Mouse (Mus musculus): Measurements from ENCODE around the gene Ccdc50.

Gene Ccdc50

DNA sequence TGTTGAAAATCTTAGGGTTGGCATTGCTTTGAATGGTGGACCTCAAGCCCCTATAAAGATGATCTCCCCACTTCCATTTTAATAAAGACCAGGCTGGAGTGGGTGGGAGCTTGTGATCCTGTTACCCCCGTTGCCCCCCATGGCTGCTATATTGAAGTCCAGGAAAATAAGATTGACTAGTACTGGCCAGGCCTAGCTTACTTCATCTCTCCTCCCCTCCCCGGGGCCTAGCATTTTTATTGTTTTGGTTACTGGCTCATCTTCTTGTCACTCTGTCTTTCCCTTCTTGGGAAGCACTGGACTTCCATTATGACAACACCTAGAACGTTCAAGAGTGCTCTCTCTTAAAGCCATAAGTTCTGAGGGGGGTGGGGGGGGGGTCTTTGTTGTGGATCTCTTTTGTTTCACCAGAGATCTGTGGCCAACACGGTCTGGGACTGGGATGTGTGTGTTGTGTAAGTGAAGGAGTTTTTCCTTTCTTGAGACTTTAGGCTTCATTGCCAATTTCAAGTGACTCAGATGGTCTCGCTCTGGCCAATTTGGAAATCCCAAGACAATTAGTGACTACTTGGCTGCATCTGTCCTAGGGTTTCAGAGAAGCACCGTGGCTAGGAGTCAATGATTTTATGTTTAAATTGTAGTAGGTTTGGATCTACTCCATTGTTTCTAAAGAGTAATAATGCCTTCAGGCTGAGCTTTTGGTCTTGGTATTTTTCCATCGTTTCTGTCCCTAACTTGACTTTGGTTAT is 1.0 kb downstream of the Ccdc50 start:
- in situ Hi-C loops (cut with MboI; ENCODE audit: low pct_unique_long_range_greater_than_20kb in 1 of 2, low sequenced_read_pairs in 2 of 2, unreplicated experiment in 1 of 2) = no loop called here

DNA sequence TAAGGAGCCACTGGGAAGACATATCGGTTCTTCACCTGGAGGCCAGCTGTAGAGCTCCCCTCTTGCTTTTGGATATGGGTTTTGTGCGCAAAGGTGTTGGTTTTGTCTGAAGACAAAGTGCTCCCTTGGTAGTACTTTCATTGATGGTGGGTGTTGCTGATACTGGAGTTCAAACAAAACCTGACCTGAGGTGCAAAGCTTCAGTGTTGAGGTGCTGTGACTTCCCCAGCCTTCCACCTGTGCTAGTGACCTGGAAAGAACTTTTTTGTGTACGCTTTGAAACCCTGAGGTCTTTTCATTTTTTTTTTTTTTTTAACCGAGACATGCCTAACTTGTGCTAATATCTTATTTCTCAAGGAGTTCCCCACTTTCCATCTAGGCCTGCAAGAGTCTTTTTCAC is 1.6 kb downstream of the Ccdc50 start:
- in situ Hi-C loops (cut with MboI; ENCODE audit: low pct_unique_long_range_greater_than_20kb in 1 of 2, low sequenced_read_pairs in 2 of 2, unreplicated experiment in 1 of 2) = no loop called here

DNA sequence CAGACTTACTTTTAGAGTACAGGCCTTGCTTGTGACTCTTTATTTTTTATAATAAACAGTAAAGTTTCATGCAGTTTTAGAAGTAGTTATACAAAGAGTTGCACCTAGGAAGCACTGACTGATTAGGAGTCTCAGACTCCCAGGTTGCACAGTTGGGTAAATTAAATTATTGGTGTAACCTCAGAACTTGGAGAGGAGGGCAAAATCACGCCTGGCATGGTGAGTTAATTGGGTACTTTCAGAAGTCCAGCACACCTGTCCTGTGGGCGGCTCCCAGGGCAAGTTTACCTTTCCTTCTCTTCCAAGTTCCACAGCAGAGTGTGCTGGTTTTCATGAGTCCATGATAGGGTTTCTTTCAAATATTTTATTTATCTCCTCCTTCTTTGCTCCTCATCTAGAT is 3.2 kb downstream of the Ccdc50 start:
- in situ Hi-C loops (cut with MboI; ENCODE audit: low pct_unique_long_range_greater_than_20kb in 1 of 2, low sequenced_read_pairs in 2 of 2, unreplicated experiment in 1 of 2) = no loop called here

DNA sequence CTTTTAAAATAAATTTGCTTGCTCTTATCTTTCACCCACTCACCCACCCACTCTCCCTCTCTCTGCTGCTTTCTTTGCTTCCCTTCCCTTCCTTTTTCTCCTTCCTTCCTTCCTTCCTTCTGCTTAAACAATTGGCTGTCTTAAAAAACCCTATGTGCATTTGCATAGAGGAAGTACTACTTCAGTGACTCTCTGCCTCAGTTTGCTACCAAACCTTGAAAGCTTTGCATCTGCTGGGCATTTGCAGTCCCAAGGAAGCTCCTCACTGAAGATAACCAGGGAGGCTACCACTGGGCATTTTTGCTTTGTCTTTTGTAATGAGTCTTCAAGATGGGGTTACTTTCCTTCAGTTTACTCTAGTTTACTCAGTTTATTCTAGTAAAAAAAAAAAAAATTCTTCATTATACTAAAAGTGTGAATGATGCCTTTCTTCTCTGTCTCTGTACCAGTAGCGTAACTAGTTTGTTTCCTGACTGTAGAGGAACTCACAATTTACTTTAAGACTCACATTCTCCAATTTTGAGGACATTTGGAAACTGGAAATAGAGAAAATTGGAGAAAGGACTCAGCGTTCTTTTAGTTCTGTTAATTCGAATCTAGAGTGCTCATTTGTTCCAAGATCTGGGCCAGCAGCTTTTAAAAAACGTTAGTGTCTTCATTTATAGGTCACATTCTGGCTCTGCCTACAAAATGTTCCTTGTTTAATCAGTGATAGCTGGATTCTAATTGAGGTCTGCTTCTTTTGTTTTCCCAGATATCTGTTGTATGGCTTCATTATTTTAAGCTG is 6.8 kb downstream of the Ccdc50 start:
- in situ Hi-C loops (cut with MboI; ENCODE audit: low pct_unique_long_range_greater_than_20kb in 1 of 2, low sequenced_read_pairs in 2 of 2, unreplicated experiment in 1 of 2) = no loop called here

DNA sequence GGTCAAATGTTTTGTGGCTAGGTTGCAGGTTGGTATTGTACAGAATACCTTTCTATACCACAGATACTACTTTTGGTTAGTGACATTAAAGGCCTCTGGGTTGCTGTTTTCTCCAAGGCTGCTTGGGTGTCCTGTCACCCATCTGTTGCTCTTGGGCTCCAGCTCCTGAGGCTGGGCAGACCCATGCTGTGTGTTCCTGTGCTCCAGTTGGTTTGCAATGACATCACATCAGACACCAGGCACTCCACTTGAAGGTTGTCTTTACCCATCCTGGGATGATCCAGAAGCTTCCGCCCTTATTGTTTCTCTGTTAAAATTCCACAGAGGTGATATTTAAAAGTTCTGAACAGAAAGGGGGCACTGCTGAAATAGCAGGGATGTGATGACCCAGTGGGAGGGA is 8.3 kb downstream of the Ccdc50 start:
- in situ Hi-C loops (cut with MboI; ENCODE audit: low pct_unique_long_range_greater_than_20kb in 1 of 2, low sequenced_read_pairs in 2 of 2, unreplicated experiment in 1 of 2) = no loop called here

DNA sequence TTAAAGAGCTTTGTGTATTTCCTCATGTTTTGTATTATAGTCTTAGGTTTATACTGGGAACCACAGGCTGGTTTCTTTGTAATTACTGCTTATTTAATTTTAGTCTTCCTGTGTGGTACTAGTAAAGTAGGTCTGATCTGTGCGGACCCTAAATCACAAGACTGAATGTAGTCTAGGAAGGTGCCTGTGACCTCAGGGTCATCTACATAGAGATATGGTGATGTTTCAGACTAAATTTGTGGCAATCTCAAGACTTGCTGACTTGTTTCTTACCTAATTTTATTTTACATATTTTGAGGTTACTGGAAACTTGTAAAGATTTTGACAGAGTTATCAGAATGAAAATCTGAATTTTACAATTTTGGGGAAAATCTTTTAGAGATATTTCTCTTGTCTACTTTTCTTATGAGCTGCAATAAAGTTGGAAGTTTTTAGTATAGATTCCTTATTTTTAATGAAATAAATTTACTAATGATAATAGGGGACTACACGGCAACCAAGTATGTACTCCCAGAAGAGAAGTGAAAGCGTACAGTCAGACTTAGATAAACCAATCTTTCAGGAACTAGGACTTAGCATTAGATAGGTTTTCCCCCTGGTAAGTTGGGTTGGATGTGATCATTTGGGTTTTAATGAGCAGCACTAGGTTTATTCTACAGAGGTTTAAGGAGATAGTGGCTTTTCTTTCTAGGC is 10.5 kb downstream of the Ccdc50 start:
- in situ Hi-C loops (cut with MboI; ENCODE audit: low pct_unique_long_range_greater_than_20kb in 1 of 2, low sequenced_read_pairs in 2 of 2, unreplicated experiment in 1 of 2) = no loop called here

DNA sequence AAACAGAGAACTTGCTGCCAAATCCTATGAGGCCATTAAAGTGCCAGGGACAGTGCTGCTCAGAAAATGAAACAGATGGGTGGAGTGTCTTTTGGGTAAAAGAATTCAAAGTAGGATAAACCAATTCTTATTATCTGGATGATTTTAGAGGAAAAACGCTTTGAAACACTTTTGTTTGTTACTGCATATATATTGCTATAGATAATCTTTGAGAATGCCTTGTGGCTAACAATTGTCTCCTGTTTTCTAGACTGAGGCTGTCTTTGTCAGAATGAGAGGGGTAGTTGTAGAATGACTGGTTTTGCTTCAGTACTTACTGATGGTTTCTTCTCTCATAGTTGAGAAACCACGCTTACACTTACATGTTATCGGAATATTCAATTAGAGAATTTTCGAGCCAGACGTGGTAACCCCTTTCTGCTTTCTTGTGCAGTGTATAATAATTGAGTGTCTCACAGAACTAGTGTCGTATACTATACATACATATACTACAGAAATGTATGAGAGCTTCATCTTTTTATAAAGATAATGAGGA is 11.1 kb downstream of the Ccdc50 start:
- in situ Hi-C loops (cut with MboI; ENCODE audit: low pct_unique_long_range_greater_than_20kb in 1 of 2, low sequenced_read_pairs in 2 of 2, unreplicated experiment in 1 of 2) = no loop called here

DNA sequence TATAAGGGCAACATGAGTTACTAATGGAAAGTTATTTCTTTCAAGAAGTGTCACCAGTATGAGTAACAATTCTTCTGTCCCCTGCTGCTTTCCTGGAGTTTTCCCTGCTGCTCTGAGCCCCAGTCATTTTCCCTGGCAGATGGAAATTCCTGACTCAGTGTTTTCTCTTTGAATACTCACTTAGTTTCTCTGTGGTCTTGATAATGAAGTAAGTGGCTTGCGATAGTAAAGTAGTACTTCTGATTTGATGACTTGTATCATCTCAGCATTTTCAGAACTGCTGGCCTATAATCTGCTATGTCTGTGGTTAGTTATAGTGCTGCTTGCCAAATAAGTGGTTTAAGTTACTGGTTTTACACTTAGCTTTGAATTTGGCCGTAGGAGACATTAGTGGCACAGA is 12.9 kb downstream of the Ccdc50 start:
- in situ Hi-C loops (cut with MboI; ENCODE audit: low pct_unique_long_range_greater_than_20kb in 1 of 2, low sequenced_read_pairs in 2 of 2, unreplicated experiment in 1 of 2) = no loop called here

DNA sequence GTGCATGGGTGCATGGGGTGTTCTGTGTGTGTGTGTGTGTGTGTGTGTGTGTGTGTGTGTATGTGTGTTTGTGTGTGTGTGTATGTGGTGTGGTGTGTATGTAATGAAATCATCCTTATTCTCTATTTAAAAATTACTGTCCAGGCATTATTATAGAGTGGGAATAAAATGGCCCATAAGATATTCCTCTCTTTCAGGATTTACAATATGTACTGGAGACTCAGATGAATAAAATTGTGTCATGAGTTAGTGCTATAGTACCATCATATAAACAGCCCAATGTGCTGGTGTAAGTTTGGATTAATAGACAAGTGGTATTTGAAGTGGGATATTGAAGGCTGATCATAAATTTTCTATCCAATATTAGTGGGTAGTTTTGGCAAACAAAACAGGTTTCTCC is 15.4 kb downstream of the Ccdc50 start:
- in situ Hi-C loops (cut with MboI; ENCODE audit: low pct_unique_long_range_greater_than_20kb in 1 of 2, low sequenced_read_pairs in 2 of 2, unreplicated experiment in 1 of 2) = no loop called here

DNA sequence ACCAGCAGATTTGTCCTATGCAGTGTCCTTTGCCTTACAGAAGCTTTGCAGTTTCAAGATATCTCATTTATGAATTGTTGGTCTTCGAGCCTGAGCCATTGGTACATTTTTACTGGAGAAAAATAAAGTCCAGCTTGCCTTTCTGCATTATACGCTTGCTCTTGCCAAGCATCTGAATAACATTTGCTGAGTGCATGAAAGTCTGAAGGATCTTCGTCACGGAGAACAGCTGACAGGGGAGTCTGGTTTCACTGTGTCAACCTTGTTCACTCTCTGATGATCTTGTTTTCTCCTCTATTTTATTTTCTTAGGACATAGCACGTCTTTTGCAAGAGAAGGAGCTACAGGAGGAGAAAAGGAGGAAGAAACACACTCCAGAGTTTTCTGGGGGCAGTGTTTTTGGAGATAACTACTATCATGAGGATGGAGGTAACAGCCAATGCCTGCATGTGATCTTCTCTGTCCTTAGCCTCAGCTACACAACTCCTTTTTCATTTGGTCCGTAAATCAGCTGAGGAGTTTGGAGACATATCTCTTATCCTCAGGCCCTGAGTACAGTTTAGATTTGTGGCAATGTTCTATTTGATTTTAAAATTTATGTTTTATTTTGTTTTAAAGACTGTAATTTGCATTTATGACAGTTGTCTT is 28.4 kb downstream of the Ccdc50 start:
- in situ Hi-C loops (cut with MboI; ENCODE audit: low pct_unique_long_range_greater_than_20kb in 1 of 2, low sequenced_read_pairs in 2 of 2, unreplicated experiment in 1 of 2) = no loop called here

DNA sequence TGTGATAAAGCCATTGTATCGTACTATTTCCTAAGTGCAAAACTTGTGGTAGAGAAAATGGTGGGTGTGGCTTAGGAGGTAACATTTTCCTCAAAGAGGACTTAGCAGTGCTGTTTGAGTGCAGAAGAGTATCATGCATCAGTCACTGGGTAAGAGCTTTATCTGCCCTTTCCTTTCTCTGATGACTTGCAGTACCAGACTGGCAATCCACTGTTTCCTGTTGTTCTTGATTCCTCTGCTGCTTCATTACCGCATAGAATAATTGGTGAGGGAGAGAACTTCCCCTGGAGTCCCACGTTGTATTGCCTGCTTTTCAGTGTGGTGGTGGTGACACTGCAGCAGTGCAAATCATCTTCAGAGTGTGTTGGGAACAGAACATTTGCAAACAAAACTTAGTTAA is 29.0 kb downstream of the Ccdc50 start:
- in situ Hi-C loops (cut with MboI; ENCODE audit: low pct_unique_long_range_greater_than_20kb in 1 of 2, low sequenced_read_pairs in 2 of 2, unreplicated experiment in 1 of 2) = no loop called here

DNA sequence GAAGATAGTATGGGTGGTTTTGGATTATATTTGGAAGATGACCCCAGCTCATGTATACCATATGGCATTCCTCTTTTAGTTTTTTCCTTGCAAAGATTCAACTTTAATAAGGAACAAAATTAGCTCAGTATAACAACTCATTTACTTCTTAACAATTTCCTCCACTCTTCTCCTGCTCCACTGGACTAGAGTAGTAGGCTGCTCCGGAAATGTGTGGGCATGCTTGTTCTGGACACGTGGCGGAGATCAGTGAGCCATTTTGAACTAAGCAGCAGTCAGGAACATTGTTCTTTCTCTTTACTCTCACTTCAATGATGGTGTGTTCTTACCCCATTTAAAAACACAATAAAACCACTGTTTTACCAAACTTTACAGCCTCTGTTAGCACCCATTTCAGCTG is 32.3 kb downstream of the Ccdc50 start:
- in situ Hi-C loops (cut with MboI; ENCODE audit: low pct_unique_long_range_greater_than_20kb in 1 of 2, low sequenced_read_pairs in 2 of 2, unreplicated experiment in 1 of 2) = no loop called here

DNA sequence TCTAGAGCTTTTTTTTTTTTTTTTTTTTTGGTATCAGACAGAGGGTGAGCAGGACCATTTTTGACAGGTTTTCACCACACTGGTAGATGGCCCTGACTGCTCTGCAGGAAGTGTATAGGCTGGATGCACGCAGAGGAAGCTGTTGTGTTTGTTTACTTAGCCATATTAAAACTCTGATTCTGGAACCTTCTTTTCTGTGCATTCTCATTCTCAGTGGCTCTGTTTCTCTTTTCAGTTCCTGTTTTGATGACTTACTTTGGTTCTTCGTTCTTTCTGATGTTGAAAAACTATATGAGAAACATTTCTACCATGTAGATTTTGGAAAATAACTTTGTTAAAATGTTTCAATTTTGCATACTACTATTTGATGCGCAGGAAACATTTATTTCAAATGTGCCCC is 46.4 kb downstream of the Ccdc50 start:
- in situ Hi-C loops (cut with MboI; ENCODE audit: low pct_unique_long_range_greater_than_20kb in 1 of 2, low sequenced_read_pairs in 2 of 2, unreplicated experiment in 1 of 2) = no loop called here

DNA sequence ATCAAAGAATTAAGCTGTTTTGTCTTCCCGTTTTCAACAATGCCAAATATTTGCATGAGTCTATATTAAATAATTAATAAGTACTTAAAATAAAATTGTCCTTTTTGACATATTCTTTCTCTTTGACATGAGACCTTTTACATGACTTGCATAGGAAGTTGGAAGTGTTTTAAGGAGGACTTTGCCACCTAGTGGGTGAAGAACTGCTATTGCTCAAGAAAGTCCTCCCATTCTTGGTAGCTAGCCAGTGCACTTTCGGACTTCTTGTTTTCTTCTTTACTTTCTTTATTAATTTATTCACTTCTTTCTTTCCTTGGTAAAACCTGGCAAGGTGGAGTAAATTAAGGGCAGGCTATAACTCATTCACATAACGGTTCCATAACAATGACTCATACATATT is 55.3 kb downstream of the Ccdc50 start:
- in situ Hi-C loops (cut with MboI; ENCODE audit: low pct_unique_long_range_greater_than_20kb in 1 of 2, low sequenced_read_pairs in 2 of 2, unreplicated experiment in 1 of 2) = no loop called here

DNA sequence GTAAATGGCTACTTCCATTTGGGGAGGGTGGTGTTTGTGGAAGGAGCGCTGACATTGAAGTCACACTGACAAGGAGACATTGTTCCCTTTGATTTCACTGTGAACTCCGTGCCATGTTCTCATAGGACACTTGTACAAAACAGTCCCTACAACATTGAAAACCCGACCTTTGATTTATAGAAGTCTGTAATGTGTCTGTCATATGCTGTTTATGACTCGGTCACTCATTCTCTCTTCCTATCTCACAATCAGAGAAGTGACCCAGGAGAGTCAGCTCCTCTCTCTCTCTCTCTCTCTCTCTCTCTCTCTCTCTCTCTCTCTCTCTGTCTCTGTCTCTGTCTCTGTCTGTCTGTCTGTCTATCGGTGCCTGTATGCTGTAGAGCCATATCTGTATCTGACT is 60.7 kb downstream of the Ccdc50 start:
- in situ Hi-C loops (cut with MboI; ENCODE audit: low pct_unique_long_range_greater_than_20kb in 1 of 2, low sequenced_read_pairs in 2 of 2, unreplicated experiment in 1 of 2) = no loop called here

DNA sequence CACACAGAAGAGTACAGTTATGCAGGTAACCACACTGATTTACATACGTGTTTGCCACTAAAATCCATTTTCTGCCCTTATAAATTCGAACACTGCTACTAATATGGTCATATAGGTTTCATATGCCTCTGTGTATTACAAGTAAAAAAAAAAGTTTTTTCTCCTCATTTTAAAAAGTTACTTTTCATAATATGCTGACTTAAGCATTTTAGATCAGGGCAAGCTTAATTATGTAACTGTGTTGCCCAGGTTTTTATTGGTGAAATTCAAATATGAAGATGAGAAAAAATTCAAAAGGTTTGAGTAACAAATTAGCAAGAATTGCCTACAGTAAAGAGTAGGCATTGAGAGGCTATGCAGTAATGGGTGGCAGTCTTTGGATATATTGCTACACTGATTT is 62.0 kb downstream of the Ccdc50 start:
- in situ Hi-C loops (cut with MboI; ENCODE audit: low pct_unique_long_range_greater_than_20kb in 1 of 2, low sequenced_read_pairs in 2 of 2, unreplicated experiment in 1 of 2) = loop anchor here in 1 of 2 experiments (25.0 kb wide), 3 partner anchors 288 to 1037 kb away; partner anchors contain the start of gene Gmnc

DNA sequence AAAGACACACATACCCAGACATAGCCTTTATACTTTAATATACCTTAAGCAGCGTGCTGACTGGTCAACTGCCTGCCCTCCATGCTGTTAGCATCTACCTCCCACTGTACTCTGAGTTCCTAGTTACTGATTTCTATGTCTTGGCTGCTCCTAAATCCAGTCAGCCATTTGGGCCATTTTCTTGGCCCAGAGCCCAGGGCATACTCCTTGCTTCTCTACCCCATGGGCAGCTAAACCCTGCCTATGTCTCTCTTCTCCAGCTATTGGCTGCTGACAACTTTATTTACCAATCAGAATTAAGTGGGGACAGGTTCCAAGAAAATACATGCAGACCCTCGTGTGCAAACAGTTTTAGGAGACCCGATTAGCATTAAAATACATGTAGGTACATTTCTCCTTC is 64.7 kb downstream of the Ccdc50 start:
- in situ Hi-C loops (cut with MboI; ENCODE audit: low pct_unique_long_range_greater_than_20kb in 1 of 2, low sequenced_read_pairs in 2 of 2, unreplicated experiment in 1 of 2) = loop anchor here in 1 of 2 experiments (25.0 kb wide), 3 partner anchors 291 to 1034 kb away; partner anchors contain the start of gene Gmnc

DNA sequence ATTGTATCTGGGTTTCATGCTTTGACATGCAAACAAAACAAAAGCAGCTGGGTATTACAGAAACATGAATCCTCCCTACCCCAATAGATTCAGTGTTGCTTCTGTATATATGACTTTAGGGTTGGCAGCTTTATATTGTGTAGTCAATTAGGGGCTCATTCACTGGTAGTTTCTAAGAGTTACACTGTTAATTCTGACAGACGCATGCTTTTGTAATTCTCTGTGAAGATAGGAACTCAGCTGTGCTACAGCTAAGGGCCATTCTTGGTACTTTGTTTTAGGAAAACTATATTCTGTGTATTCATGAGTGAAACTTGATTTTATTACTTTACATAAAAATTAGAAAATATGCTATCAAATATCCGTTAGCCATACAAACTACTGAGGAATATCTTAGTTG is 65.2 kb downstream of the Ccdc50 start:
- in situ Hi-C loops (cut with MboI; ENCODE audit: low pct_unique_long_range_greater_than_20kb in 1 of 2, low sequenced_read_pairs in 2 of 2, unreplicated experiment in 1 of 2) = loop anchor here in 1 of 2 experiments (25.0 kb wide), 3 partner anchors 292 to 1033 kb away; partner anchors contain the start of gene Gmnc
